Mouse (Mus musculus) spleen, postnatal 36 days (tissue): ENCODE results near the gene Gatb.

Experiments
- DNase-seq, 2 experiments: peaks; one replicate each; pipeline ENCODE4 v3.0.0; 2022; ENCODE audit warnings: low spot score in 2 of 2, mixed read lengths in 1 of 2

Gatb gene

DNA sequence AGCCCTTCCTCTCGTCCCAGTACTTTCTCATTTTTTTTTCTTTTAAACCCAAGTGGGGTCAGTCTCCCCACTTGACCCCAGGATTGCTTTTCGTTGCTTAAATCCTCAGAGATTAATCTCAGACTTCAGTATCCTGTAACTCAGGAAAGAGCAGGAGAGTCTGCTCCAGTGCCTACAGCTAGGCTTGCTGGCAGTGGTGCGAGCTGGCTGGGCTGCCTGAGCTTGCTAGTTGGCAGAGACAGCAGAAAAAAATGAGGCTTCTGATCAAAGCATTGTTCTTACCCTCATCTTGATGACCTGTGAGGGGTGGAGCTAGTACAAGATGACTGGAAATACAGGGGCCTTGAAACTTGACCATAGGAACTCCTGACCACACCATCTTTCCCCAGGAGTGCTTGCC lies 20.5 kb downstream of the Gatb start:
- no peak for DNase-seq

DNA sequence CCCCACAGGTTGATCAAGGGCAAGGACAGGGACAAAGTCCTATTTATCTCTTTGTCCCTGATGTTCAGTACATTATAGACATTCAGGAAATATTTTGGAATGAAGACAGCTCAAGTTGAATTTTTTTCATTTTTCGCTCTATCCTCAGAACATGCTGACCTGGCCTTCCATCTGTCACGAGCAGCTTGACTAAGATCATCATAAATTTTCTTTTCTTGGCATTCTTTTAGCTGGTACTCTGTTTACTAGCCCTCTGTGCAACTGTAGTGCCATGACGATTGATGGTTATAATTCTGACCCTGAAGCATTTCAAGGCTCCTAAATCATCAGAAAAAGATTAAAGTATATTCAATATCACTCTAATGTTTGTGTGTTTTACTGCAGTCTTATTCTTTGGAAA lies 25.6 kb downstream of the Gatb start:
- DNase-seq, result no peak

DNA sequence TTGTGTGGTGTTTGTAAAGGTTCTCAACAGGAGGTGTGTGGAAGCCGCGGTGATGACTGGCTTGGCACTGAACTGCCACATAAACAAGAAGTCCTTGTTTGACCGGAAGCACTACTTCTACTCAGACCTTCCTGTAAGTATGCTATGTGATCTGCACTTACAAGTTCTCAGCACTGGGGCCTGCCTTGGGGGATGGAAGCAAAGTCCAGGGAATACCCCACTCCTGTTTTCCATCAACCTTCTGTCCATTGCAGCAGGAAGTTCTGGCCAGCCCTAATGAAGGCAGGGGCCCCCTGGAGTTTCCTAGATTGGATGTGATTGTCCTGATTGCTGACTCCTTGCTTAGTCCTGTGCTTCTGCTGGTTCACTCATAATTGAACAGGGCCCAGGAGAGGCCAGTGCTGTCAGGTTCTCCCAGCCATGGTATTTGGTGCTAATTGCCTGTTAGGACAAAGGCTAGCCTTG lies 28.0 kb downstream of the Gatb start:
- DNase-seq, result no peak

DNA sequence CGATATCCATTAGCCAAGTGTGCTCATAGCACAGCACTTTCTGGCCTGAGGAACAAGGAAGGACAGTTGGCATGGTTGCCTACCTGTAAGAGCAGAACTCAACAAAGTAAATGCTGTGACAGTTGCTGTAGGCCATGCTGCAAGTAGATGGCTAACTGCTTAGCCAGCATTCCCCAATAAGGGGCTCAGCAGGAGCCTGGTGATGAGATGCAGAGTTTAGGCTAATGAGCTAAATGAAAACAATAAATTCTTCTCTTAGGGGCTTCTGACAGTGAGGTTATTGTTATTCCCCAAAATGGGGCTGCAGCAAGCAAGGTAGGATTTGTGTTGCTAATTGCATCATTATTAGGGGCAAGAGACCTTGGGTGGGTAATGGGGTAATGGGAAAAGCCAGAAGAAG lies 29.9 kb downstream of the Gatb start:
- DNase-seq, result no peak

DNA sequence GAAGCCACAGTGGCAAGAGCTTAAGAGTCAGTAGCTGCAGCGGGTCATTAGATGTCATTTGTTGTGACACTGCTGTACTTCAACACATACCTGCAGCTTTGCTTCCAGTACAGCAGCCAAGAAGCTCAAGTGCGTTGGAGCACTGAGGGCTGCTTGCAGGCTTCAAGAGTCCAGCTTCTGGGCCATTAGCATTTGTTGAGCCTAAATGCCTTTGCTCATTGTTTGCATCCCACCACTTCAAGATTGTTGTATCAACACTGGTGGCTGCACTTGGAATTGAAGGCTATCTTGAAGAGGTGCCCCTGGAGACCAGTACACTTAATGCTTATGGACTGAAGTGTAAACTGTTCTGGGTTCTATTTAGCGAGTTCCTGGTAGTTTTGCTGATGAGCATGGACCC lies 33.0 kb downstream of the Gatb start:
- DNase-seq, result no peak

DNA sequence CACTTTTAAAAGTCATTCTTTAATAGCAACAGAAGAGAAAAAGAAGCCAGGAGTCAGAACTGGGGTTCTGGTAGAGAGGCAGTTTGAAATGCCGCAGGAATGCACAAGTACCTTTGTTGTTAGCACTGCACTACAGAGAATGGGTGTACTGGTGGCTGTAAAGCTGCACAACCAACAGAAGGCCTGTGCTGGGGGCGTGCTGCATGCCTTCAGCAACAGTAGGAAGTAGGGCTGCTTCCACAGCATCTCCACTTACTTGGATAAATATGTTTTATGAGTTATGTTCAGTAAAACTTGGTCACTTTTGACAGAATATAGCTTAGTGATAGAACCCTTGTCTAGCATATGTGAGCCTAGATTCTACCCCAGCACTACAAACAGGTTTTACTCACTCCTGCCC lies 33.8 kb downstream of the Gatb start:
- no peak for DNase-seq

DNA sequence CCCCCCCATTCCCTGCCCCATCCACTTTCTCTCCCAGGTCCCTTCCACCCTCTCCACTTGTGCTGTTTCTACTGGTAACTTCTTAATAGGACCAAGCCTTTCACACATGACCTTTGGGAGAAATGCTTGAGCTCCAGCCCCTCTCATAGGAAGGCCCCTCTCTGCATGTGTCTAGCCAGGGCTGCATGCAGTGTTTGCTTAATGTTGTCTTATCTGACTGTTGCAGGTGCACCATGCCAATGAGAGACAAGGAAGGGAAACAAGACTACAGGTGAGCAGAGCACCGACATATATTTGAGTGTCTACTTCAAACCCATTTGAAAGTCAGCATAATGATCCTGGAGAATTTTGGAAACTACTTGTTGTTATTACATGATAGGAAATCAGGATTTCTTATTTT lies 42.5 kb downstream of the Gatb start:
- DNase-seq, result no peak

DNA sequence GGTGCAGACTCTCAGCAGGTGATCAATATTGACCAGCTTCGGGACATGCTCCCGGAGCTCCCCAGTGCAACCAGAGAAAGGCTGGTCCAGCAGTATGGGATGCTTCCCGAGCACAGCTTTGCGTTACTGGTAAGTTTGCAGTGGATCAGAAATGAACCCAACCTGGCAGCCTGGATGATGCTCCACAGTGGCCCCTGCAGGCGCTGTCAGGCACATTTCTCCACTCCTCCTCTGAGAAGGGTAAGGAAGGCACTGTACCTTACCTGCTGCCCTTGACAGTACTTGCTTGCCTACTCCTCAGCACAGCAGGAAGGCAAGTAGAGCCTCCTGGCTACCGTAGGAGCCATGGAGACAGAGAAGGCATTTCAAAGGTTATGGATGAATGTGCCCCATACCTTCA lies 45.0 kb downstream of the Gatb start:
- no peak for DNase-seq

DNA sequence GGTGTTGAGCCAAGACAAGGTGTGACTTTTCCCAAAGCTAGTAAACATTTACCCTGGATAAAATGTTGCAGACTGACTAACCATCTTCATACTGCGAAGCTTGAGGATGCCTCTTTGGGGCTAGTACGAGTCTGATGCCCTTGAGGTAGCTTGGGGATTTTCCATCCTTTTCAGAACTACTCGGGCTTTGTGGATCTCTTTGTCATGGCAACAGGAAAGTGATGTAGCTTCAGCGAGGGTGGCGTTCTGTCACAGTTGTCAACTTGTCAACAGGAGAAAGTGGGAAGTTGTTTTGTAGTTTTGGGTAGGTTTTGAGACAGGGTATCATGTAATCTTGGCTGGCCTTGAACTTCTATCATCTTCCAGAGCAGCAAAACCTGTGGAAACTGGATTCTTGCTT lies 45.4 kb downstream of the Gatb start:
- DNase-seq, result no peak

DNA sequence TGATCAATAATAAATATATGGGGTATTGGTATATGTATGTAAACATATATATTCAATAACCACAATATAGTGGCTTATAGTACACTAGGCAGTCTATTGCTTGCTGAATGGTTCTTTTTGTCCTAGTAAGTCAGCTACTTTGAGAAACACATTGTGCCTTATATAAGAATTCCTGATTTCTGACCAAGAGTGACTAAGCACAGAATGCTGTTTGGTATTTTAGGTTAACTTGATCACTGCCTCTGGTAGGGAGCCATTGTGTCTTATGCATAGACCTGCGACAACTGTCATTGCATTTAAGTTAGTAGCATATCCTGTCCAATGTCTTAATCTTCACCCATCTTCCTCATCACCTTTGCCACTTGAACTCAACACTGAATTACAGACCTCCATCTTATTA lies 45.8 kb downstream of the Gatb start:
- no peak for DNase-seq

DNA sequence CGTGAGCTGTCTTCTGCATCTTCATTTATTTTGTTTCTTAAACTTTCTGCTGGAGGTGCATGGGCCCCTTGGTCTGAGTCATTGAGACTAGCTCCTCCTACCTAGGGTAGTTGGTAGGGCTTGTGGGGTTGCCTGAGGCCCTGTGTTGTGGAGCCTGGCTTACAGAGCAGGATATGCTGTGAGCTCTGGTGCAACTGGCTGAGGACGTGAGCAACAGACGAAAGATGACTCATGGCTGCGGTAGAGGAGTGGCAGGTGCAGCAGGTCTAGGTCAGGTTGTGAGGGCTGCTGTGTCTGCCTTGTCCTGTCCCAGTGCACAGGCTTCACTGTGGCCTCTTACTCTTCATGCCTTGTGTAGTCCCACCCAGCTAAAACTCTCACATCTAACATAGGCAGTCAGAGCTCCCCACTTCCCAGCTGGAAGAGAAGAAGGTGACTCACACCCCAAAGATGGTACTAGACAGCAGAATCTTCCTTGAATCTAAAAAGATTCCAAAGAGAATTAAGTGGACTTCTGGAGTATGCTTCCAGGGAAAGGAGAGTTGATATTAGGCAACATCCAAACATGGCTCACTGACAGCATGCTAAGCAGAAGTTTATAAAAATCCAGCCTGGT lies 56.1 kb downstream of the Gatb start:
- DNase-seq, result no peak

DNA sequence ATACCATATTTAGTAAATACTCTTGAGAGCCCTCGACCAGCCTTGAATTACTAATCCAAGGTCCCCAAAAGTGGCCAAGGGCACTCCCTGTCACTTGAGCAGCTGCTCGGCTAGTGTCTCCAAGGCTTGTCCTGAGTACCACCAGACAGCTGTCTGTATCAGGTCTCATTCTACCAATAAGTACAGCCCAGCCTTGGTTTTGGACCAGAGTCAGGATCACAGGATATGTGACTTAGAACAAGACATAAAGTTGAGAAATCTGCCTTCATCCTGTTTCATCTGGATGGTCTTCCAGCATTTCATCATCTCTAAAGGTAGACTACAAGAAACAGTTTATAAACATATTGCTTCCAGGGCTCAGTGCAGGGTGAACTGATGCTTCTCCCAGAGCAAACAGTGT lies 59.8 kb downstream of the Gatb start:
- no peak for DNase-seq

DNA sequence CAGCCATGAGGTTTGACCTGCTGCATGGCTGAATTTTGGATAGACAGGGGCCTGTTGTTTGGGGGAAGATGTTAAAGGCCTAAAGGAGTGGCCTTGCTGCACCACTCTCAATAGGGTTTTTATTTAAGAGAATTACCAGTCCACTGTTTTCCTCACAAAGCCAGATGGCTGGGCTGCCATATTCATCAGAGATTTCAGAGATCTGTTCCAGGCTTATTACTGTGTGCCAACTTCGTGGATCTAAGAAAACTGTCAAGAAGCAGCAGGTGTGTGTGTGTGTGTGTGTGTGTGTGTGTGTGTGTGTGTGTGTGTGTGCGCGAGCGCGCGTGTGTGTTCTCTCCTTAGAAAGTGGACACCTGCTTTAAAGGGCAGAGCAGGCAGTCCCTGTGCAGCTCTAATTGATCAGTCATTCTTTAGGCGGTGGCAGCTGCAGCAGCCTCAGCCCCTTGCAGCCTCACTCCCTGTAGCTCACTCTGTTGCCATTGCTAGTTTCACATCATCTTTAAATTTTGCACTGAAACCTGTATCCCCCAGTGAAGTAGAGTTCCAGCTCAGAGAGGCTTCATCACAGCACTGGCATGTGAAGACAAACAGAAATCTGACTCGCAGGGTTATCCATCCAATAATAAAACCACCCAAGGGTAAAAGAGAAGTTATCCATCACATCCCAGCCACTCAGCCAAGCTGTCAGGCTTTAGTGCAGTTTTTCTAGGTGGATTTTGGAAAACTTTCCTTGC lies 60.6 kb downstream of the Gatb start:
- DNase-seq, result no peak

DNA sequence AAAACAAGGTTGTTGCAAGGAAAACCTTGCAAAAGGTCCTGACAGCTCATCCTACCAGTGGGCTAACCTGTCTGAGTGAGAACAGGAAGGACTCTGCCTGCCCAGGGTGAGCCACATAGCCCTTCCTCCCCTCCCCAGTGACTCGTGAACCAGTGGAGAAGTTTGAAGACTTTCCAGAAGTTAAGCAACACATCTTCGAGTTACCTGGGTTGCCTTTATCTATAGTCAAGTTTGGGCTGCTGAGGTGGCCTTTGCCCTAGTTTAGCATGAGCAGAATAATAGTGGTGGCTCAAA lies 61.2 kb downstream of the Gatb start:
- DNase-seq, result no peak

DNA sequence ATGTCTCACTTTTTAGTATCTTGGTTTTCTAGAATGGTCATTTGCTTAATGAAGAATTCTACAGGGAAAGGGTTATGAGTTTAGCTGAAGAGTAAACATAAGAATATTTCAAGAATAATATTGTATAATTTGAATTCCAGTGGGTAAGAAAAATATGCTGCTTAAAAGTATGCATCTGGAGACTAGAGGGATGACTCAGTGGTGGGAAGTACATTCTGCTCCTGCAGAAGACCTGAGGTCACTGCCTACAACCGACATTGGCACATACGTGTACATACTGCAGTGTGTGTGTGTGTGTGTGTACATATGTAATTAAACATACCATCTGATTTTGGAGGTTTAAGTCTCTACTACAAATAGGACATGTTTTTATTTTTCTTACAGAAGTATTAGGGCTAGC lies 61.7 kb downstream of the Gatb start:
- DNase-seq, result no peak

DNA sequence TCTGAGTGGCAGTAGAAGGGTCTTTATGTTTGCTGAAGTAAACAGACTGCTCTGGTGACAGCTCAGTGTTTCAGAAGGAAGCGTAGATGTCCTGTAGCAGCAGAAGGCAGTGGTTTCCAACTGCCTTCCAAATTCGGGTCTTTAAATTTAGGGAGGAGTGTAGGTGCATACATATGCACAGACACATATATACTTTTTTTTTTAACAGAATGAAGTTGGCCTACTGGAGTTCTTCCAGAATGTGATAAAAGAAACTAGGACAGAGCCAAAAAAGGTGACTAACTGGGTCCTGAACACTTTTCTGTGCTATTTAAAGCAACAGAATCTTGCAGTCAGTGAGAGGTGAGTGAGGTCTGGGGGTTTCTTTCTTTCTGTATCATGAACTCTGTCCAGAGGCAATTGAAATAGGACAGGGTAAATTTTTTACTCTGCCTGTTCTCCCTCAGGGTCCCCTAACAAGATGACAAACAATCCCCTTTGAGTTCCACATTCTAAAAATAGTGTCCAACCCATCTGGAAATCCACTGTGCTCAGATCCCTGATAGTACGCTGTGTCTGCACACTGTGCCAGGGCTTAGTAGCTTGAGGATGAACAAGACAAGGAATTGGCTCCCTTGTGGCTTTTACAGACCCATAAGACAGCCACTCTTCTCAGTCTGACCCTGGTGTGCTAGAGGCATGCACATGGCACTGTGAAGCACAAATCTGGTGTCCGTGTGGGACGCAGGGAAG lies 63.0 kb downstream of the Gatb start:
- no peak for DNase-seq

DNA sequence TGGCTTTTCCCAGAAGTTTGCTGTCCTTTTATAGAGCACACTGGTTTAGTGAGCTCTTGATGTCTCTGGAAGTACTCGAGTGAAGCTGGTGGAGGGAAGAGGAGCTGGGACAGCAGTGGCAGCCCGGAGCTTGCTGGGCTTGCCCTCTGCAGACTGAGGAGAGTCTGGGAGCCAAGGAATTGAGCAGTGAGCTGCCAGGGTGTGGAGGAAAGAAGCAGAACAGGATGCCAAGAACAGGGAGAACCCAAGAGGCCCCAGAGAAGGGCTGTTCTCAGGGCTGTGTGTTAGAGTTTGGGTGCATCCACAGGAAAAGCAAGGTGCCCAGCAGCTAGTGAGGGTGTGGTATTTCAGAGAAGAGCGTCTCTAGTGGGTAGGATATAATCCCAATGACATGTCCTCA lies 67.8 kb downstream of the Gatb start:
- no peak for DNase-seq

DNA sequence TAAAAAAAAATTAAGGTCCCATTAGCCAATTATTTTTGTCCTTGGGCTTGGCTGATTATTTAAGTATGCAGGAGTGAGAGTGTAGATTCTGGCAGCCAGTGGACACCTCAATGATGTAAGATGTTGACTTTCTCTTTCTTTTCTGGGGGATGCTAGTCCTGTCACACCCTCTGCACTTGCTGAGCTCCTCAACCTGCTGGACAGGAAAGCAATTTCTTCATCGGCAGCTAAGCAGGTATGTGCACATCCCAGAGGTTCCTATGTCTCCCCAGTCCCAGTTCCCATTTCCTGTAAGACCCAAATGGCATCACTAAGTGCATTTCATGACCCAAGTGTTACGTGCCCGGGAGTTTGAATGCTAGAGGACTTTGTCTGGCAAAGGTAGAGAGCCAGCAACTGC lies 70.9 kb downstream of the Gatb start:
- no peak for DNase-seq

DNA sequence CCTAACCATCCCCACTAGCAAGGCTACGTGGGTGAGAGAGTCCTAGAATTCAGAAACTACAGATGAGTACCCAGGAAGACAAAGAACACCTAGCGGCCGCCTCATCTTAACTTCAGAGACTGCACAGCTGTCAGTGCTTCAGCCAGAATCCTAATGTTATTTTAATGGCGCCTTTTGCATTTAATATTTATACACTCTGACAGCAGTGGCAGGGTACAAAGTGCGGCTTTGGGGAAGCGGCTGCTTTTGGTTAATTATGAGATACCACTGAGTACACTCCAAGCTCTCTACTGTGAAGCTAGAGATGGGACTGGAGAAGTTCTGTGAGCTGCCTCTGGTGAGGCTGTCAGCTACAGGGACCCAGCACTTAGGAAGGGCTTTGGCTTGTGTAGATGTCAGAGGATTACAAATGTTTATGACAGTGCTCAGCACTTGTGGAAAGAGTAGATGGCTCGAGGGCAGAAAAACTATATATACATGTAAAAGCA lies 71.6 kb downstream of the Gatb start:
- DNase-seq, result no peak

DNA sequence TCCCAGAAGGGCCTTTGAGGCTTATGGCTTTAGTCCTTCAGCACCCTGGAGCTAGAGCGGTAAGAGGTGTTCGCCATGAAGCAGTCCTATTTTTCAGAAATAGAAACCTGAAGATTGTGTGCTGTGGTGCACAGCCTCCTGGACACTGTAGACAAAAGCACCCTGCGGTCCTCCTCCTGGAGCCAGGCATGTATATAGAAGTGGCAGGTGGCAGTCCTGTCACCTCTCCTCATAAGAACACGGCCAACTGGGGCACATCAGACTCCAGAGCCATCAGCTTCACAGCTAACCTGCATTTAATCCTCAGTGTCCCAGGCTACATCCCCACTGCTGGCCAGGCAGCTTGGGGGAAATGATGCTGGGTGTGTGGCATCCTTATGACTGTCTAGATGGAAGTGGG lies 75.3 kb downstream of the Gatb start:
- DNase-seq, result no peak

DNA sequence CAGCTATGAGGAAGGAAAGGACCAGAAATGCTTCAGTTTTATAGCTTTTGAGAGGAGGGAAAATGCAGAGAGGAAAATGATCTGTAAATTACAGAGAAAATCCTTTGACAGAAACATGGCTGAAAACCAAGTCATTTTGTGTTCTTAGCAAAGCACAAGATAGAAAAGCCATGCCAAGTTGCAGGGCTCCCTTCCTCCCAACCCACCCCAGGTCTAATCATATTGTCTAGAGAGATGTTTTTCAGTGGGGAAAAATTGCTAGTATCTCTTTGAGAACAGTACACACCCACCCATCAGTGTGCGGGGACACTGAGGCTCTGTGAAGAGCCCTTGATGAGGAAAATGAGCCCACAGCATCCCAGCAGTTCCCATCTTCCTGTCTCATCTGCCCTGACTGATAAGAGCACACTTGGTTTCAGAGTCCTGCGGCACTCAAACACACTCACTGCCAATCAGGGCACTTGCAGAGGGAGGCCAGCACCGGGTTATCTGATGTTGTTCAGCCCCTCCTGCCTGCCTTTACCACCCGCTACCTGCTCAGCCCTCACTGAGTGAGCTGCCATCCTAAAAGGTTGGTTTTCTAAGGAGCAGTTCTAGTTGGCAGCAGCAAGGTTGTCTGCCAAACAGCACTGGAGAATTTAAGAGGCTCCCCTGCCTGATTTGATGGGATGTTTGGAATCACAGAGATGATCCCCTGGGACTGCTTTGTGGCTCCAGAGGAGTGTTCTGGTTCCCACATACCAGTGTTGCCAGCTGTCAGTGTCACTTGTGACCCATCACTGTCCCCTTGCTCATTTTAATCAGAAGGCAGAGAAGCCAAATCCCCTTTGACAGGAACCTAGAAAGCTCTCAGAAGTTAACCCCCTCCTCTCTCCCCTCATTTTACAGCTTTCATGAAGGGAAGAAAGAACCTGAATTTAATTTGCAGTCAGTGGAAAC lies 79.1 kb downstream of the Gatb start:
- no peak for DNase-seq

DNA sequence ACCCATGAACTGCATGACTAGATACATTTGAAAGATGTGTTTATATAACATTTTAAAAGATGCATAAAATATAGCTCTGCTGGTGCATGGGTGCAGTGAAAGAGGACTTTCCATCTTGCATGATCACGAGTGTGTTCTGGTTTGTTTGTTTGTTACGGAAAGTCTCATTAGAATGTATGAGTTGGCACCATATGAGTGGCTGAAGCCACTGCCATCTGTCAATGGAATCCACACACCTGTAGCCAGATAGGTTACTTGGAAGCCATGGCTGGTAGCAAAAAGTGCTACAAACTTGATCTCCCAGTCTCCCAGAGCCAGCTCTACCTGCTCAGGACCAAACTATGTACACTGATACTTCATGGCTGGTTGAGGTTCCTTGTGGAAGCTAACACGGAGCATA lies 81.6 kb downstream of the Gatb start:
- DNase-seq, result no peak
